Mouse (Mus musculus) heart, postnatal 10 days (tissue): ENCODE measurements around the gene Afmid. TPM values are rescaled to one million over a fixed set of nuclear protein-coding genes. Genes with fewer than 3 reads are reported as not detected.
A peak's percentile ranks its signal among the peaks of the same experiment; 100 is the strongest.

Experiments used
- DNase-seq, 2 experiments: peaks; one replicate each; pipeline ENCODE4 v3.0.0; 2021
- intact Hi-C: fragments of 180-260 bp; cut with DNase I; formaldehyde crosslinking; loops from one replicate; pipeline ENCODE4 v1.15.1; 2025
- total RNA-seq, 2 experiments: library from RNA; stranded (reverse); gene quantifications; 2 replicates each; pipeline ENCODE4 v1.2.3; 2021

Gene Afmid
- total RNA-seq, 2 experiments from 2014 or later, result 7.4 to 10.0 TPM

DNA sequence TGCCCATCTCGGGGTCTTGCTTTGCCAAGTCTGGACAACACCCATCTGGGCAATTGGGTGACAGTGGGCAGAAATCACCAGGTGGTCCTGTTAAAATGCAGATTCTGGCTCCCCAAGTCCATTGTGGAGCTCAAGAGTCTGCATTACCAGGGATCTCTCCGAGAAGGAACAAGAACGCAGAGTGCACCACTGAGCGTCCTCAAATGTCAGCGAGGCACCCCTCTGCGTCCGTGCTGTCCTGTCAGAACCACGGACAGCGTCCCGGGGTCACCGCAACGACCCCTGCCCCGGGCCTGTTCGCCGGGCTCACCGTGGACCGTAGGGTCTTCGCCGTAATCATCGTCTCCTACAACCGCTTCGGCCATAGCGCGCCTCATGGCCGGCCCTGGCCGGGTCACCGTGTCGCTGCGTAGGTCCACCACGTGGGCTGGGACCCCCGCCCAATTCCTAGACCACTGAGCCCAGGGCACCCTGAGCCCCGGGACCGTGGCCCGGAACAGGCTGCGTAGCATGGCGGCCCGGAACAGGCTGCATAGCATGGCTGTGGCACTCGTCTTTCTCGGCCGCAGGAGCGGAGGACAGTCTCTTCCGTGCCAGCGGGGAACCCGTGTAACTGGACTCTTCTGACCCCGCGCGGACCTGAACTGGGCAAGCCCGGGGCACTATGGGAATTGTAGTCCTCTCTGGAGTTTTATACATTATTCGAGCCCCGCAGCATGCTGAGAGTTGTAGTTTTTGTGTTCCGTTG is 47.3 kb downstream of the Afmid start, which contains the start of gene Tha1:
Gene Tha1 (minus strand): TSS at position 621 of the 748 bp plus-strand sequence.
- peak; percentile 88 to 90 for DNase-seq

DNA sequence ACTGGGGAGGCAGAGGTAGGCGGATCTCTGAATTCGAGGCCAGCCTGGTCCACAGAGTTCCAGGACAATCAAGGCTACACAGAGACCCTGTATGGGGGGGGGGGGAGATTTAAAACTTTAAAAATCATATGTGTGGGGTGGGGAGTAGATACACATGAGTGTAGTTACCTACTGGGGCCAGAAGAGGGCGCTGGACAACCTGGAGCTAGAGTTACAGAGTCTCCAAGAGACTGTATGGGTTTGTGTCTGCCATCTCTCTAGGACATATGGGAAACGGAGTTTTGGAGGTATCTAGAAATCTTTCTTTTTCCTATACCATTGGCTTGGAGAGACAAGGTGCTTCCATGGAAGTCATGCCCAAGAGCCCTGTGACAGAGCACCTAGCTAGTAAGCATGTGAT is 48.7 kb downstream of the Afmid start:
- intact Hi-C loops, result loop anchor here (5.0 kb wide), 1 partner anchor 213 kb away; no protein-coding TSS in a partner anchor
- DNase-seq, result peak in 1 of 2 experiments; percentile 35

More for the DNA sequence above, 47.3 kb downstream of the Afmid start, which contains the start of gene Tha1:
- intact Hi-C loops, result loop anchor here (5.0 kb wide), 1 partner anchor 214 kb away; no protein-coding TSS in a partner anchor

DNA sequence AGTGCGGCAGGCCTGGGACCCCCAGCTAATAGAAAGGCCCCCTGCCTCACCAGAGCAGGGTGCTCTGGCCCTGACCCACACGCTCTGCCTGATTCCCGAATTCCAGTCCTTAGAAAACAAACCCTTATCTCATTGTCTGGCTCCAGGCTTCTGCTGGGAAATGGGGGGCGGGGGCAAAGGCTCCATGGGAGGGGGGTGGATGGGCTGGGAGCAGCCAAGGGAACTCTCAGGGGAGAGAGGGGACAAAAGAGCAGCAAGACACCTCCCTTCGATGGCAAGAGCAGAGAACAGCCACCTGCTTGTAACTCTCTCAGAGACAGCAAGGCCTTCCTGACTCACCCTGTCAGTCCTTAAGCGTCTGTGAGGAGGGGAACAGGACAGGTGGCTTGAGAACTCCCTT is 50.0 kb downstream of the Afmid start:
- intact Hi-C loops, result no loop called here
- peak in 1 of 2 experiments; percentile 40 for DNase-seq

DNA sequence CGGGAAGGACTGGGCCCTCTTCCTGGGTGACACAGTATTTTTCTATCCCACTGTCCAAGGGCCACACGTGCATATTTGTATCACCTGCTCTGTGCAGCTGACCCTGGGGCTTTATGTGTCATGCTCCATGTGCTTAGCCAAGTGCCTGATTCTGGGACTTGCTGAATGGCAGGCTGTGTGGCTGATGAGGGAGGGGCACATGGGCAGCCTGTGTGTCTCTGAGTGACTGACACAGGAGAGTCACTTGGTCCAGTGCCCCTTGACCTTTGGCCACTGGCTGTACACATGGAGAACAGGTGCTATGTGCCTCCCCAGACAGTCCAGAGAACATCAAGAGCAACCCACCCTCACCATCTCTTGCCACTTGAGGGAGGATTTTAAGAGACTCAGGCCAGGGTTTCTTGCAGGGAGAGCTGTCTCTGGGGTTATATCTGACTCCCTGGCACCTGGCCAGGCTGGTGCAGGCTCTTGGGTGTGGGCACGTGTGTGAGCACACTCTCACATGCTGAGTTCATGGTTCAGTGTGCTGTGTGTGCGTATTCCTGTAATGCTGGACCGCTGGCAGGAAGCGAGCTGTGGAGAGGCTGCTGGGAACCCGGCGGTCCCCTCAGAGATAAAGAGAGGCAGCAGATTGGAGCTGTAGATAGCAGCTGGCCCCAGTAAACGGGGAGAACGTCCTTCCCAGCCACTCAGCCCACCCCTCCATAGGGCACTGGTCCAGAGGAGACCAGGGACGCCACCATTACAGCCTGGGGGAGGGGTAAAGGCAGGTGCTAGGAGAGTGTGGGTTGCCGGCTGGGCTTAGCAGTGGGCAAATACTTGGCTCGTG is 52.4 kb downstream of the Afmid start:
- DNase-seq, result peak; percentile 50 to 64
- intact Hi-C loops, result no loop called here

DNA sequence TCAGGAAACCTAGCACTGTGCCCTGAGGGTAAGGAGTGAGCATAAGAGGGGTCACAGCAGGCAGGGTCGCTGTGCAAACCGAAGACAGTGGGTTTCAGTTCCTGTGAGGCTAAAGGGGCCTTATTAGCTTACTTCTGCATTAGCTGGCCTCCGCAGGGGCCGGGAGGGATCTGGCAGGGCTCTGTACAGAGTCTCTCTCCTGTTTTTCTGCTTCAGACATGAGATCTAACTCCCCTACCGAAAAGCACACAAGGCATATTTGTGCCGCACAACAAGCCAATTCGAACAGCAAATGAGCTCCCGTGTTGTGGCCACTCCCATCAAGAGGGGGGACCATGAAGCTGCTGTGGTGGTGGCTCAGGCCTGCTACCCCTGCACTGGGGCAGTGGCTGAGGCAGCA is 53.2 kb downstream of the Afmid start:
- no peak for DNase-seq
- intact Hi-C loops, result no loop called here

DNA sequence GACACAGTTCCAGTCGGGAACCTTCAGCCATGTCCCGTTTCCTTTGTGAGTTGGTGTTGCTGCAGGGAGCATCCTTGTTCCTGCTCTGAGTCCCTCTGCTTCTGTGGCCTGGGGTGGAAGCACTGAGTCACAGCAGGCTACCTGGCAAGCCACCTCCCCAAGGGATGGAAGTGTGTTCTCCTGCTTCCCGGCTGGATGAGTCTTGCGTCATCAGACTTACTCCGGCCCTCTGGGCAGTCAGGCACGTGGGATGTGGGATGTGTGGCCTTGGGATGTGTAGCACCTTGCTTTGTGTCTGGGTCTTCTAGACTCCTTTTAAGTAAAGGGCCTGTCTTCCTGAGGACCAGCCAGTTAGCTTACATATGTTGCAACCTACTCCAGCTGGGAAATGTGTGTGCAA is 54.0 kb downstream of the Afmid start:
- intact Hi-C loops, result no loop called here

DNA sequence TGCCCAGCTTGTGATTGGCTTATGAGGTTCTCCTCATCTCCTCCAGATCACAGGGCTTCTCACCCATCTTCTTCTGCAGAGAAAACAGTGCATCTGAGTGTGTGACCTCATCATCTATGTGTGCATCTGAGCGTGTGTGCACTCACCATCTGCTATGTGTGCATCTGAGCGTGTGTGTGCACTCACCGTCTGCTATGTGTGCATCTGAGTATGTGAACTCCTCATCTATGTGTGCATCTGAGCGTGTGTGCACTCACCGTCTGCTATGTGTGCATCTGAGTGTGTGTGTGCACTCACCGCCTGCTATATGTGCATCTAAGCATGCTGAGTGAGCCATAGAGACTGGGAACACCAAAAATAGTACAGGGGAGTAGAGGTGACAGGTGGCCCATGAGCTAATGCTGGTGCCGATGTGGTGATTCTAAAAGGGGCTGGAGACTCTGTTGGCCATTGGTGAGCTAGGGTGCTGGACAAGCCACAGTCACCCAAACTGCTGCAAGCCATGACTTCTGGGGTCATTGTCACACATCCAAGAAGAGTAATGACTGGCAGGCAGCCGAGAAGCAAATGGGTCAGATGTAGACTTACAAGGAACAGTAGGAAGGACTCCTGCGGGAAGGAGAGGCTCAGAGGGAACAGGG is 54.7 kb downstream of the Afmid start:
- DNase-seq, result no peak
- intact Hi-C loops, result no loop called here

More for the DNA sequence above, 54.0 kb downstream of the Afmid start:
- no peak for DNase-seq

DNA sequence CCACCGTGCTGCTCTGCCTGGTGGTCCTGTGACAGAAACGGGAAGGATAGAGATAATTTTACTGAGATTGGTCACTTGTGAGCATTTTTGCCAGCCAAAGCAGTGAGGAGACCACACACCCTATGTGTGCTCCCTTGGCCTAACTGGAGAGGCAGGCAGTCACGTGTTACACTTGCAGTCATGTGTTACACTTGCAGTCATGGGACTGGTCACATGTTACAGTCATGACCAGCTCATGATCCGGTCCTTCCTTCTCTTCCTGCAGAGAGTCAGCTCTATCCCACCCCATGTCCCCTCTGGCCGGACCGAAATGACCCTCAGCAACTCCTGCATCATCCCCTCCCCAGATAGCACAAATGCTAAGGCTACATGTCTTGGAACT is 55.2 kb downstream of the Afmid start:
- no peak for DNase-seq

DNA sequence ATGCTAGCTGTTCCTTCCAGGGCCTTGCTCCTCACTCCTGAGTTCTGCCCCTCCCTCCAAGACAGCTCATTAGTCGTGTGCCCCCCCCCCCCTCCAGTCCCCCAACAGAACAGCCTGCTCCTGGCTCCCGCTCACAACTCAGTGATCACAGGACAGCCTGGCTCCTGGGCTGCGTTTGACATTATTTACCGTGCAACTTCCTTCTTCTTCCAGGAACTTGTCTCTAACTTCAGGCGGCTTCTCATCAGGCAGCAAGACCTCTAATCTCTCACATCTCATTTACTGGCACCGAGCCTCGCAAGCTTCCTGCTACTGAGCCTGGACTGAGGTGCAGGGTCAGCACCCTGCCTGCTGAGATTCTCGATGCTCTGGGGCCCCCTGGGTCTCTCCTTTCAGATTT is 56.1 kb downstream of the Afmid start:
- no peak for DNase-seq
- intact Hi-C loops, result no loop called here

More for the DNA sequence above, 55.2 kb downstream of the Afmid start:
- intact Hi-C loops, result no loop called here

DNA sequence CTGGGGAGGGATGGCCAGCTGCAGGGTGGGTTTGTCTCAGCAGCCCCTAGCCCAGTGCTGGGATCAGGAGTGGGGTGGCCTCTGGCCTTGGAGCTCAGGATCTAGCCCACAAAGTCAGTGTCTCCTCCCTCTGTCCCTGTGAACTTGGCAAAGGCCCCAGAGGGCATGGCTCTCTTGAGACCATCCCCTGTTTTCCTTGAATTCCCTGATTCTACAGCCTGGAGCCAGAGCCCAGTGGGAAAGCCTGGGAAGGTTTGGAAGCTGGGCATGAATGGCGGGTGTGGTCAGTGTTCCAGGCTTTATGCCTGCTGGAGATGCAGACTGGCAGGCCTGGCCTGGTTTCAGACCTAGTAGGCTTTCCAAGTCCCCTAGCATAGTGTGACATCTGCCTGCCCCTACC is 56.5 kb downstream of the Afmid start:
- intact Hi-C loops, result no loop called here
- no peak for DNase-seq

DNA sequence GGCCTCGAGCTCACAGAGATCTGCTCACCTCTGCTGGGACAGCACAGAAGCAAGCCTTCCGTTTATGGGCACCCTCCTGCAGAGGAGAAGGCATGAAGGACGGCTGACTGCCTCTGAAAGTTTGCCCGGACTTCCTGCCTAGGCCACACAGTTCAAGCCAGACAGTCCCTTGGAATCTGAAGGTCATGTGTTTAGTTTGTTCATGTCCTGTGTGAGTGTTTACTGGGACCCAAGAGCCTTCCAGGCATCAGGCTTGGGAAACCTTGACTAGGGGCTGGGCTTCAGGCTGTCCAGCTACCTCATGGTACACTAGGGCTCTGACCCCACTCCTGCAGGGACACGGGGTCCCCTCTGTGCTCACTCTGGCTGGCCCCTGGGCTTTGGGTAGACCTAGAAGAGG is 60.3 kb downstream of the Afmid start:
- intact Hi-C loops, result no loop called here
- no peak for DNase-seq

DNA sequence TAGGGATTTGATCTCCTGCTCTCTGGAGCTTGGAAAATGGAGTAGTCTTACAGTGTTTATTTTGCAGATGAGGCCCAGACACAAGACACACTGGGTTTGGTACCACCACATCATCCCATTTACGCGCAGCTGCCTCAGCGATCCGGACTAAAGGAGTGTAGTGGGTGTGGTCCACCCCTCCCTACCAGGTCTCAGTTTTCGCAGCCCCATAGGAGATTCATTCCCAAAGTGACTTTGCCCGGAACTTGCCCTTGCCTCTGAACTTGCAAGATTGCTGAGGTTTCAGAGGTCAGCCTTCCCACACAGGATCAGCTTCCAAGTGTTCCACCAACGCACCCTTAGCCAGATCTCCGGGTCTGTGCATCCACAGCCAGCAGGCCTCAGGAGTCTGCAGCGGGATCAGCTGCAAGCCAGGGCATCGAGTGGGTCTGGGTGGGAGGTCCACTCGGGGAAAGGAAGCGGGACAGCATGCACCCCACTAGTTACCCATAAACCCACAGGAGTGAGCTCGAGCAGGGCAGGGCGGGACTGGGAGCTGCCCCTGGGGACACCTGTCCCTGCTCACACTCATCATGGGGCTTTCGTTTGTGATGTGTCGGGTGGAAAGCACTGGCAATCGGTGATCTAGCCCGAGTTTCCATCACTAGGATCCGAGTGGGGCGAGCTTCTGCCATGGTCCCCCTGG is 62.6 kb downstream of the Afmid start:
- intact Hi-C loops, result no loop called here
- DNase-seq, result no peak

DNA sequence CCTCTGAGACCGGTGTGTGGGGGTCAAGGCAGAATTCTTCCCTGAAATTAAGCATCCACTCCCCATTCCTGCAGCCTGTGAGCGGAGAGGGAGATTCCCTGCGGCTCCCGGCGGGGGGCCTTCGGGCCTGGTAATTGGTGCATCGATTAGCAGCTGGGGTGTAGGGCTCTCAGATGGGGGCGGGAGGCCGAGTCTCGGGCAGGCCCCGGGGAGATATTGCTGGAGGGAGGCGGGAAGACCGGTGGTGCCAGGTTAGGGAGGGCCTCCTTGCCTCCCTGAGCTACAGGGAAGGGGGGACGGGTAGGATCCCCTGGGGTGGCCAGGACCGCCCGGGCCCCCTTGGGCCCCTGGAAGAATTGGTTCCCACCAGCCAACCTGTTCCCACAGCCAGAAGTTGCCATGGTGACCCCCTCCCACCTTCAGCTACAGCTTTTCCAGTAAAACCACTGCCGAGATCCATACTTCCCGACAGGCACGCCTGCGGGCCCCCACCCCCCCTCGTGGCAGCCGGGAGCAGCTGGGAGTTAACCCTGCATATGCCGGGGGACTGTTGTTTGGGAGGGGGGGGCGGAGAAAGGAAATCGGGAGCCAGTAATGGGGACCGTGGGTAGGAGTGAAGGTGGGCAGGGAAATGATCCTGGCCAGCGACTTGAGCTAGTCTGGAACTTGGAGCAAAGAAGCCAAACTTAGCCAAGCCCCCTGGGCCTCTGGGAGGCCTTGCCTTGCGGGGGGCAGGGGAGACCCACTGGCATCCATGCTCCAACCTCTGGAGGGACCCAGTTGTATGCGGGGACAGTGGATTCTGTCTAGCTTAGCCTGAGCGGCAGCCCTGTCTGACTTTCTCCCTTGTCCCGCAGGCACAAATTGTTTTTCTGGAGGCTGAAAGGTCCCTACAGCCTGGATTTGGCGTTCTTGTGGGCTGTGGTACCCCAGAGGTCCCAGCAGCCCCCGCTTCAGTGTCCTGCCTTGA is 63.4 kb downstream of the Afmid start:
- intact Hi-C loops, result no loop called here
- DNase-seq, result no peak

Other genes with a start within 250 kb of the Afmid start
- 10 to 100 TPM; 32.2 to 33.9 TPM for gene Tnrc6c, start 171.6 kb upstream of the Afmid start, total RNA-seq
- gene Tmc8, start 43.8 kb upstream of the Afmid start, total RNA-seq, result 1 to 10 TPM; 4.4 to 6.4 TPM
- gene Tmc6, start 43.7 kb upstream of the Afmid start, total RNA-seq, result 10 to 100 TPM; 29.4 to 33.7 TPM
- not detected for gene 6030468B19Rik, start 28.3 kb upstream of the Afmid start, total RNA-seq
- gene Gm20708, start 16.3 kb upstream of the Afmid start, total RNA-seq, result 1 to 10 TPM; 1.5 to 2.5 TPM
- gene Syngr2, start 16.3 kb upstream of the Afmid start, total RNA-seq, result 100 to 1,000 TPM; 100 to 105 TPM
- 10 to 100 TPM; 22.9 to 27.9 TPM for gene Tk1, start 168 bp downstream of the Afmid start, total RNA-seq
- gene Birc5, start 23.3 kb downstream of the Afmid start, total RNA-seq, result 10 to 100 TPM; 17.4 to 18.4 TPM
- gene Tmem235, start 34.8 kb downstream of the Afmid start, total RNA-seq, result not detected
- gene Tha1, start 47.6 kb downstream of the Afmid start, total RNA-seq, result 1 to 10 TPM; 5.1 to 5.7 TPM
- gene Socs3, start 144.1 kb downstream of the Afmid start, total RNA-seq, result 1 to 10 TPM; 3.7 to 5.8 TPM
- 10 to 100 TPM; 21.2 to 23.7 TPM for gene Pgs1, start 160.4 kb downstream of the Afmid start, total RNA-seq